Mouse (Mus musculus) spleen, adult 12 weeks (tissue): ENCODE measurements around the gene Klhl10.
A peak's percentile ranks its signal among the peaks of the same experiment; 100 is the strongest.

ENCODE experiments used
- DNase-seq: peaks from one replicate; pipeline ENCODE4 v3.0.0; 2022; ENCODE audit warnings: low spot score

Gene Klhl10

GRCm38 (mm10) chr11:100465229-100465792 lies 23.6 kb downstream of the Klhl10 start:
- DNase-seq = no peak

GRCm38 (mm10) chr11:100465833-100466232 lies 24.1 kb downstream of the Klhl10 start:
- no peak for DNase-seq

GRCm38 (mm10) chr11:100471352-100472196 lies 29.9 kb downstream of the Klhl10 start:
- no peak for DNase-seq

- DNase-seq = peak; percentile 88
Measured at GRCm38 (mm10) chr11:100472197-100472934, 30.6 kb downstream of the Klhl10 start, which contains the start of gene Klhl11. Klhl11 (minus strand) TSS chr11:100472741.

- no peak for DNase-seq
Measured at GRCm38 (mm10) chr11:100472935-100473295, 31.2 kb downstream of the Klhl10 start.

GRCm38 (mm10) chr11:100476281-100476680 lies 34.6 kb downstream of the Klhl10 start:
- no peak for DNase-seq

- no peak for DNase-seq
Measured at GRCm38 (mm10) chr11:100479152-100479551, 37.4 kb downstream of the Klhl10 start.

- DNase-seq = no peak
Measured at GRCm38 (mm10) chr11:100484461-100484860, 42.7 kb downstream of the Klhl10 start.

GRCm38 (mm10) chr11:100485801-100486538 lies 44.3 kb downstream of the Klhl10 start:
- no peak for DNase-seq

- DNase-seq = no peak
Measured at GRCm38 (mm10) chr11:100490951-100491350, 49.2 kb downstream of the Klhl10 start.

- DNase-seq = no peak
Measured at GRCm38 (mm10) chr11:100493771-100494170, 52.1 kb downstream of the Klhl10 start.

GRCm38 (mm10) chr11:100500241-100500640 lies 58.5 kb downstream of the Klhl10 start:
- DNase-seq = no peak

GRCm38 (mm10) chr11:100500651-100501050 lies 58.9 kb downstream of the Klhl10 start:
- DNase-seq = no peak

- DNase-seq = no peak
Measured at GRCm38 (mm10) chr11:100501321-100501720, 59.6 kb downstream of the Klhl10 start.

- no peak for DNase-seq
Measured at GRCm38 (mm10) chr11:100504990-100505660, 63.4 kb downstream of the Klhl10 start.

GRCm38 (mm10) chr11:100505997-100506396 lies 64.3 kb downstream of the Klhl10 start:
- no peak for DNase-seq
